Mouse (Mus musculus) cerebellum, adult 11 months (tissue): Measurements from ENCODE around the gene Srrm2.
"Not testable (repeated sequence)": the region's sequence is repeated elsewhere in the genome, so short reads cannot be mapped to it uniquely, and the experiment has no call there.

Source experiments
- DNase-seq: peaks from one replicate; pipeline ENCODE4 v3.0.0; 2022

Srrm2 gene

DNA sequence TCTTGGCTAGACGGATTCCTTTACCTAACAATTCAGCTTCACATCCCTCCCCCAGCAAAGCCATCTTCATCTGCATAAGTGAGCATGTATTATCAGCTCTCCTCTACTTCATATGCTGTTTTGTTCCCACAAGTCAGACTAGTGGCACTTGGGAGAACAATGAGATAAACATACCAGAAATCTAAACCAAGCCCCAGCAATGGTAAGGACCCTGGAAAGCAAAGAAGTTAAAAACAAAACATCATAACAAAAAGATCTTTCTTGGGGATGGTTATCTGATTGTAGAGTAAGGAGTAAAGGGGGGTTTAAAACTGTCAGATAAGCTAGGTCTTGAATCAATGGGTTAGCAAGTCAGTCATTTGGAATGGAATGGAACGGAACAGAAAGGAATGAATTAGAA lies 19.8 kb upstream of the Srrm2 start:
- DNase-seq: no peak

DNA sequence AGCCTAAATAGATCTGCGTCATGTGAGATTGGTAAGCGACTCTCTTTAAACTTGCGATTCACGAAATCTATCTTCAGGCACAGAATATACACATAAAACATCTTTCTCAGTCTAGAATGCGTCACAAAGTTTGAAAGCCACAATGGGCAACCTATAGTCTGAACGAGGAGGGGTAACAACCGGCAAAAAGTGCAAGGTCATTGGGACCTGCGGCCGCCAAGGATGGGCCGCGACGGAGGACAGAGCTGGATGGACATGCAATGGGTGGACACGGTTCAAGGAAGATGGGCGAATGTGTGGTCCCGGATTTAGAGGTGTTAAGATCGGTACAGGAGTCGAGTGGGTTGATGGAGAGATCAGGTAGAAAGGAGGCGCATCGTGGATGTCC lies 19.4 kb upstream of the Srrm2 start:
- DNase-seq: no peak

DNA sequence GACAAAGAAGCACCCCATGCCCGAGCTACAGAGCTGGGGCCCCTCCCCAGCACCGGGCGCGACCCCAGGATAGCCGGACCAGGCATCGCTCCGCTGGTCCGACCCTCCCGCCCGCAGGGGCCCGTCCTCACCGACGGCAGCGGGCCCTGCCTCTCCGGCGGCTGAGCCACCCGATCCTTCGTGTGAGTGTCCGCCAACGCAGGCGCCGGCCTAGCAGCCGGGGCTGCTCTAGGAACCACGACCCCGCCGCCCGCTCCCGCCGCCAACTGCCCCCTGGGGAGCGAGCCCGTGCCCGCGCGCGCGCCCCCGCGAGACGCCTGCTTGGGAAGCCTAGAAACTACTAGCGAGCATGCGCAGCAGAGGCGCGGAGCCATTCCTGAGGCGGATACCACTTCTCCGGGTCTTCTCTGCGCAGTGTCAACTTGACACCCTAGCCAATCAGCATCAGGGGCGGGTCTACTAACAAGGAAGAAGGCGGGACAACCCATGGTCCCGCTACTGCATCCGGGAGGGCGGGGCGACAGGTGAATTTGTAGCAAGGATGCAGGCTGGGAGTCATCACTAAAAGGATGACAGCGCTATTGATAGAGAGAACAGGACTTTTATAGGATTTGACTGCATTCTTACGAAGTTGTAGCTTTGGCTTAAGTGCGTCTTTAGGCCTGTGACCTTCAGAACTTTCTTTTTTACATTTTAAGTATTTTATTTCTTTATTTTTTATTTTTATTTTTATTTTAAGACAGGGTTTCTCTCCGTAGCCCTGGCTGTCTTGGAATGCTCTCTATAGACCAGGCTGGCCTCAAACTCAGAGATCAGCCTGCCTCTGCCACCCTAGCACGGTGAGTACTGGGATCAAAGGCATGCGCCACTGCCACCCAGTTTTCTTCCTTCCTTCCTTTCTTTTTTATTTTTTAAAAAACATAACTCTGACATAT lies 18.8 kb upstream of the Srrm2 start, which contains the start of gene Flywch1:
TSS of gene Flywch1 (minus strand) at position 319 of the 935 bp plus-strand sequence.
- peak; percentile 99 for DNase-seq

DNA sequence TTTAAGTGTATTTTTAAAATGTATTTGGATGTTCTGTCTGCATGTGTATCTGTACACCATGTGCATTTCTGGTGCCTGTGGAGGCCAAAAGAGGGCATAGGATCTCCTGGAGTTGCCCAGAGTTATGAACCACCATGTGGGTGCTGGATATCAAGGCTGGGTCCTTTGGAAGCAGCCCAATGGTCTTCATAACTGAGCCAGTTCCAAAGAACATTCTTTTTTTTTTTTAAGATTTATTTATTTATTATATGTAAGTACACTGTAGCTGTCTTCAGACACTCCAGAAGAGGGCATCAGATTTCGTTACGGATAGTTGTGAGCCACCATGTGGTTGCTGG lies 18.1 kb upstream of the Srrm2 start:
- DNase-seq: not testable (repeated sequence)

DNA sequence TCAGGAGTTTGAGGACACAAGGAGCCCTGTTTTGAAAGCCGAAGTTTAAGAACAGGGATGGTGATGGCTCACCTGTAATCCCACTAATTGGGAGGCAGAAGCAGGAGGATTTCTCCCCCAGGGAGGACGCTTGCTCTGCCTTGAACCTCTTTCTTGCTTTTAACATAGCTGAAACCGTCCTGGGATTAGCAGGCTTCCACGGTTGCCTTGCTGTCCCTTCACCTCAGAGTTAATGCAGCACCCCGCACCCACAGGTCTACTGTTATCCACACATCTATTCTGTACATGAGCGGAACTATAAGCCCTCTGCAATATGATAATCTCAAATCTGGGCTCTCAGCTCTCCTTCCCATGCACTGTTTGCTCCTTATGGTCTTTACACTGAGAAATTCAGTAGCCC lies 16.7 kb upstream of the Srrm2 start:
- no peak for DNase-seq

DNA sequence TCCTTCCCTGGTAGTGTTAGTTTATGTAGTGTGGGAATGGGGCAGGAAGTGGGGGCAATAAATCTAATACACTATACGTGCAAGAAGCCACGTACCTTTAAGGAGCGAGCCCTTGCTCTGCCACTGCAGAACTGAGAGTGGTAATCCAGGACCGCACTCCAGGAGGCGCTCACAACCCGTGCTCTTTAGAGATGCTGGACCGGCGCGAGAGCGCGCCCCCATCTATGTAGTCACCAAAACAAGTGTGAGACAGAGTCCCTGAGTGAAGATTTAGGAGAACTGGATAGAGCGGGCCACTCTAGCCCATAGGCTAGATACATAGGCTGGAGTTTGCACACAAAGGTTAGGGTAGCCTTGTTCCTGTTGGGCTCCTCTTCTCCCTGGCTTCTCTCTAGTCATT lies 16.2 kb upstream of the Srrm2 start:
- peak; percentile 76 for DNase-seq

DNA sequence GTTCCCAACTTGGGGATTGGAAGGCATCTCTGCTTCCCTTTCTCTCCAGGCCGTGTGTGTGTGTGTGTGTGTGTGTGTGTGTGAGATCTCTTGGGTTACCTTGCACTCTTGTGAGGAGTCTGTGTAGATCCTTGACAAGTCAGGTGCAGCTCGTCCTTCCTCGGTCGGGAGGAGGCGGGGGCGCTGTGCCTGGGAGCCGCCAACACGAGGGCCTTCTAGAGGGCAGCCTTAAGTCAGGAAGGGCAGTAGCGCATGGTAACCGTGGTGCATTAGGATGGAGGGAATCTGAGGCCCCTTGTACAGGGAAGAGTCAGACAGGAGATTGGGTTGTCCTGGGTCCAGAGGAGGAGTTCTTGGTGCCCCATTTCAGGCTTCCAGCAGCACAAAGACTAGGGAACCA lies 14.1 kb upstream of the Srrm2 start:
- no peak for DNase-seq

DNA sequence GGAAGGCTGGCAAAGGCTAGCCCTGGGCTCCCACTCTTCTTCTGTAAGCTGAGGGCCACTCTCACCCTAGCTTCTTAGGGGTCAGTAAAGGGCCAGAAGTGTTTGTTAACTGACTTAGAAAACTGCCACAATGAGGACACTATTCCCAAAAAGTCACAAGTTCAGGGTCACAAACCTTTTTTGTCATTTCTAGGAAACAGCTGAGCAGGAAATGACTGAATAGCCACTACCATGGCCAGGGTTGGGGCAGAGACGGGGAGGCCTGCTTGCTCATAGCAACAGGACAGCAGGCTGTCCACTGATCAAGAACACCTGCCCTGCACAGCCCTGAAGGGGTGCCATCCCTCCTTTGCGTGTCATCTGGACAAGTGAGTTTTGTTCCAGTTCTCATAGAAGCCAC lies 13.2 kb upstream of the Srrm2 start:
- no peak for DNase-seq

DNA sequence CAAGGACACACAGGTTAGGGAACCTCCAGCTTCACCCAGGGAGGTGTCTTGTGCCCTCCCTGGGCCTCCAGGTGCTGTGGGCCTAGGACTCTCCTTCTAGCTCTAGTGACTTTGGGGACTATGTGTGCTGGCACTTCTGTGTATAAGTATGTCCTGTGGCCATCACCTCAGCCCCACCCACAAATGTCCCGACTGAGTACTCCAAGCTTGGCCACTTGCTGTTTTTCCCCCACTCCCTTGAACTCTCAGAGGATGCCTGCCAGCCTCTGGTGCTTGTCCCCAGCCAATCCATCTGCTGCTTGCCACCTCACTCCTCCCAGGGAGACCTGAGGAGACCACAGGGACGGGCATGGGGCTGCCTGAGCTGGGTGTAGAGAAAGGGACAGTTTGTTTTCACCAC lies 11.9 kb upstream of the Srrm2 start:
- DNase-seq: no peak

DNA sequence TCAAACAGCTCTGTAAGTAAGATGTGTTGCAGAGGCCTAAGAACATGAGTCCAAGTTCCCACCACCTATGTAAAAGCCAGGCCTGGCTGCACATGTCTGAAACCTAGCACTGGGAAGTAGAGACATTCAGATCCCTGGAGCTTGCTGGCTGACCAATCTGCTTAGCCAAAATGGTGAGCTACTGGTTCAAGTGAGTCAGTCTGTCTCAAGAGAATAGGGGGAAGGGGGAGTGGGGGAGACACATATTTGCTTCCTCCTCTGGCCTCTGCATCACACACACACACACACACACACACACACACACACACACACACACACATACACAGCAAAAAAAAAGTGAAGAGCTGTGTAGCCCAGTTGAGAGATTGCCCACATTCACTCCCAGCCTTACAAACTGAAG lies 7.0 kb upstream of the Srrm2 start:
- DNase-seq: no peak

DNA sequence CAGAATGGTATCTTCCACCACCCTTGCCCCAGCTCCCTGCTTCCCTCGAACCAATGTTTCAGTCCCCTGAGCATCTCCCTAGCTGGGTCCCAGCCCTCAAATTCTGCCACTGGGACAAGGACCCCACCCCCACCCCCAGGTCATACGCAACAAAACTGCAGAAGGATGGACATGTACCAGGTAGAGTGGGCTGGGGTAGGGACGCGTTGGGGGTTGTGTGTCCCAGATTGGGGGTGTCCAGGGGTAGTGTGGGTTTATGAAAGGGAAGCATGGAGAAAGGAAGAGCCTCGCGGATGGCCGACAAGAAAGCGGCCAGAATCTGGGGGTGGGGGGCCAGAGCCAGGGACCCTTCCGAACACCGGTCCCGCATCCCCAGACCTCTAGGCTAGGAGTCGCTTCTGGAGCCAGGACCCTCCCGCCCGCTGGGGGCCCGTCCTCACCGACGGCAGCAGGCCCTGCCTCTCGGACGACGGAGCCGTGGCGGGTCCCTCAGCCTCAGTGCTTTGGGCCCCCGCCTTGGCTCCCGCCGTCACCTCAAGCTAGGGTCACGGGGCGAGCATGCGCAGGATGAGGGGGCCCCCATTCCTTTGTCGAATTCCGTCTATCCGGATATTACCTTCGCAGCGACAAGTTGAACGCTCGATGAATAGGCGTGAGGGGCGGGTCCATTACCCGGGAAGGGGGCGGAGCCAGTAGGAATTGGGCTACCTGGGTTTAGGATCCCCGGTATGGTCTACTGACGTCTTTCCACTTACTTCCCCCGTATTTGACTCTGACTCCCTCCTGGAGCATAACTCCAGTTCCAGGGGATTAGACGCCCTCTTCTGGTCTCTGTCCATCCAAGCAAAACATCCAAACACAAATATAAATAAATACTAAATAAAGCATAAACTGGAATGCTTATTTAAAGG lies 4.5 kb upstream of the Srrm2 start, which contains the start of gene Flywch2:
TSS of gene Flywch2 (minus strand) at position 521 of the 911 bp plus-strand sequence.
- peak; percentile 95 for DNase-seq

DNA sequence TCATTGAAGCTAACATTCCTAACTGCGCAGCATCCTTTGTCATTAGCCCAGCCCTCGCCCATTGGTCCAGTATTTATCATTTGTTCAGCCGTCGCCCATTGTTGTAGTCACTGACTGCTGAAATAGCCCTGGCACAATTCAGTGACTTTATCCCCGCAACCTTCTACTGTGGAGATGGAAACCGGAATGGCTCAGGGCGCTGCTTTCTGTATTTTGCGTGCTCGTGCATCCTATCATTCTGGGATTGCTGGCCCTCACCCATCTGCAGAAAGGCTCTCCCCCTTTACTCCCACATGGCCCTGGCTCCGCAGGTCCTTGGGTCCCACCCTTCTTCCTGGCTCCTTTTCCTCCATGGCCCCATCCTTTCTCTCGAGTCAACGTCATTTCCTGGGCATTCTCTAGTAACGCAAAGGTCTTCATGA lies 3.8 kb upstream of the Srrm2 start:
- DNase-seq: peak; percentile 60

DNA sequence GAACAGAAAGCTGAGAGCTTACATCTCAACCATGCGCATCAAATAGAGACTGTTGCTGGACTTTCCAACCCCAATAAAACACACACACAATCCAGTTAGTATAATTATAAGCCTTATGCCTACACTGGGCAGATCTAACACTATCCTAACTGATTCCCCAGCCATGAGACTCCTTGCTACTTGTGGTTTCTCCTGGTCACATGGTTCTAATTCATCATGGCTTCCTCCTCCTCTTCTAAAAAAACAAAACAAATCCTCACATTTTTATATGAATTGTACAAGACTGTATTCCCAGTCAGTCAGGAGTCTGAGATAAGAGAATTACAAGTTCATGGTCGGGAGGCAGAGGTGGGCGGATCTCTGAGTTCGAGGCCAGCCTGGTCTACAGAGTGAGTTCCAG lies 1.4 kb upstream of the Srrm2 start:
- no peak for DNase-seq

DNA sequence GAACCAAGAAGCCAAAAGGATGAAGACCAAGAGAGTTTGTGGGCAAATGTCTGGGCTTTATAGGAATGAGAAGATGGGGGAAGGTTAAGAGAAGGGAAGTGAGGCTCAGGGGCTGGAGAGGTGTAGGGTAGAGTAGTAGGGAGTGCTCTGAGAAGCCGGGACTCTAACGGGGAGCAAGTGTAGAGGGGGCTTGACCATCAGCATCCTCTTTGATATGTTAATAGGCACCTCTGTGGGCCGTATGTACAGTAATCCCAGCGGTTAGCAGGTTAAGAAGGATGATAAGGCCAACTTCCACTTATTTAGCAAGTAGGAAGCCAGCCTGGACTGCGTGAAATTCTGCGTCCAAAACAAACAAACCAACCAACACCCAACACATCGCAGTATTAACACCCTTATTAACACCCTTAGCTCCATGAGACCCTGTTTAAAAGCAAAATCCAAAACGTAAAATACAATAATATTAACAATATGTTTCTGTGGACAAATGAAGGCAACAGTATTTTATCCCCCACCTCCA lies 523 bp upstream of the Srrm2 start:
- no peak for DNase-seq

DNA sequence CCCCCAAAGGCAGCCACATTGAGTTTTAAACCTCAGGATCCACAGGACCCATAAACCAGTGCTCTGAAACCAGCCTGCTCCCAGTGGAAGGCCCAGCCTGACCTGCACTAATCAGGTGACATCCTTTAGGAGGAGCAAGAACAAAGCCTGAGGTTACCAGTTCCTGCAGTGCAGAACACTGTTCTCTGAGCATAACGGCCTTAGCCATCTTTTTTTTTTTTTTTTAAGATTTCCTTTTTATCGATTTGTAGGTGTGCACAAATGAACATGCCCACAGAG lies 686 bp downstream of the Srrm2 start:
- DNase-seq: no peak

DNA sequence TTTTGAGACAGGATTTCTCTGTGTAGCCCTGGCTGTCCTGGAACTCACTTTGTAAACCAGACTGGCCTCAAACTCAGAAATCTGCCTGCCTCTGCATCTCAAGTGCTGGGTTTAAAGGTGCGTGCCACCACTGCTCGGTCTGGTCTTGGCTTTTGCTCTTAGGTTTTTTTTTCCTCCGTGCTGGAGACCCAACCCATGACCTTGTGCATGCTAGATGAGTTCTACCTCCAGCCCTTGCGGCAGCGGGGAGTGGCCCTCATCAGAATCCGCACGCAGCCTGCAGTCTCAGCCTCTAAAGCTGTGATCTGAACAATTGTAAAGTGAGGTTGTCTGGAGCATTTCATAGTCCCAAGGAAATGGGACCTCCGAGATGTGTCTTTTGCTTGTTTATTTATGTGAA lies 5.0 kb downstream of the Srrm2 start:
- DNase-seq: no peak

DNA sequence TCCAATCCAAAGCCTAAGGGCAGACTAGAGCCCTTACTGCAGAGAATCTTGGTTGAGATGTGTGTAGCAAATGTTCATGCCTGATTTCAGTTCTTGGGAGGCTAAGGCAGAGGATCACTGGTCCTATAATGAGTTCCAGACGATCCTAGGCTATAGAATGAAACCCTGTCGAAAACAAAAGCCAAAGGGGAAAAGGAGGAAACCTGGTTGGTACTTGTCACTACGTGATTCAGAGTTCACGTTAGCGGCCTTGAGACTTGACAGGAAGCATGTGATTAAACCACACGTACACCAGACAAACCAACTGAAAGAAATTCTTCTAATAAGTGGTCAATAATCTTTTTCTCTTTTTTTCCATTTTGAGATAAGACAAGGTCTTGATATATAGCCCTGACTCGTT lies 7.0 kb downstream of the Srrm2 start:
- DNase-seq: no peak

DNA sequence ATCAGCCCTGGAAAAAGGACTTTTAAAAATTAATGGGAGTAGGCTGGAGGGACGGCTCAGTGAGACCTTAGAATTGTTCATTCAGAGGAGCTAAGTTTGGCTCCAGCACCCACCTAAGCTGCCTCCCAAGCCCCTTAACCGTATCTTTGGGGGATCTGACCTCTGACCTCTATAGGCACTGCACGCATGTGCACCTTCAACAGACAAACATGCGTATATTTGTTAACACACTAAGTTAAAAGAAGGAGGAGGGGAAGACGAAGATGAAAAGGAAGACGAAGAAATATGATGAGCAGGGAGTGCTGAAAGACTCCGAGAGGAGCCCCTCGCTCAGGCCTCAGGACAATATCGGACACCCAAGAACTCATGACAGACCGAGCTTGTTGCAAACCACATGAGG lies 11.3 kb downstream of the Srrm2 start:
- no peak for DNase-seq

DNA sequence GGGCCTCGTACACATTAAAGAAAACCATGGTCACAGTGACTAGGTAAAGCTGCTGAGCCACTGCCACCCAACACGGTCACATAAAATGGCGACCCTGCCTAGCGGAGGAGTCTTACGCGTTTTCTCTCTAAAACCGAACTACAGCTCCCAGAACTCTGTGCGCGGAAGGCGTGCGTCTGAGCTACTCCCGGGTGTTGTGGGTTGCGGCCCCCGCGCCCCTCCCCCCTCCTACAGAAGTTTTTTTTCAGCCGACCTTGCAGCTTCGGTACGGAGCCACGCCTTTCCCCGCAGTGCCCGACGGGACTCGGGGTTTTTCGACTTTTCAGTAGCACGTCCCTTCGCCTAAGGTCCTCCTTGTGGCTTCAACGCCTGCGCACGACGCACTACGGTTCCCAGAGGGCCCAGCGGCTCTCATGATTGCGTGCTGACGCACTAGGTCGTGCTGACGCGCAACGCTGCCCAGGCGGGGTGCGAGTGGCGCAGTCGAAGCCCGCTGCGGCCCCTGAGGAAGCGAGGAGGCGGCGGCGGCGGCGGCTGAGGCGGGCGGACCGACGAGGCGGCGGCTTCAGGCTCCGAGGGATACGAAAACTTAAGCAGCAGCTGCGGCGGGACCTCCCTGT lies 12.5 kb downstream of the Srrm2 start:
- DNase-seq: peak; percentile 98

DNA sequence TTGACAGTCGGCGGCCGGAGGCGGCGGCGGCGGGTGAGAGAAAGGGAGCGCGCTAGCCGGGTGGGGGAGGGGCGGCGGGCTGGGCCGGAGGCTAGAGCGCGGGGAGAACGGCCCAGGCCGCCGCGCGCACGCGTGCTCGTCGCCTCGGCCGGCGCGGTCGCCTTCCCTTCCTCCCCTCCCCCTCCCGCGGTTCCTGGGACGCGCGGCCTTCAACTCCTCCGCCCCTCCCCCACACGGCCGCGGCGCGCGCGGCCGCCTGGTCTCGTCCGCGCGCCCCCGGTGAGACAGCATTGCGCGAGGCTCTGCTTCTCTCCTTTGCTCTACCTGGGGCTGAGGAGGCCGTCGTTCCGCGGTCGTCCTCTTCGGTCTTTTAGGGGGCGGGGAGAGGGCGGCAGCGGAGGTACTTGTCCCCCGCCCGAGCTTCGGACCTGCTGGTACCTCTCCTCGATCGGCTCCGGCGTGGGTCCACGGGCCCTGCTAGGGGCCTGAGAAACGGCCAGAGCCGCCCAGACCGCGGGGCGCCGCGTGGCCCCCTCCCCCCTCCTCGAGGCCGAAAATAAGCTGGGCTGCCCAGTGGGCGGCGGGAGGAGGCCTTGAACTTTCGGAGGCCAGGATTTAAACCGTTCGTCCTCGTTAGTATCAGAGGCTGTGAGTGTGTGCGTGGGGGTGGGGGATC lies 13.2 kb downstream of the Srrm2 start:
- DNase-seq: peak; percentile 69

DNA sequence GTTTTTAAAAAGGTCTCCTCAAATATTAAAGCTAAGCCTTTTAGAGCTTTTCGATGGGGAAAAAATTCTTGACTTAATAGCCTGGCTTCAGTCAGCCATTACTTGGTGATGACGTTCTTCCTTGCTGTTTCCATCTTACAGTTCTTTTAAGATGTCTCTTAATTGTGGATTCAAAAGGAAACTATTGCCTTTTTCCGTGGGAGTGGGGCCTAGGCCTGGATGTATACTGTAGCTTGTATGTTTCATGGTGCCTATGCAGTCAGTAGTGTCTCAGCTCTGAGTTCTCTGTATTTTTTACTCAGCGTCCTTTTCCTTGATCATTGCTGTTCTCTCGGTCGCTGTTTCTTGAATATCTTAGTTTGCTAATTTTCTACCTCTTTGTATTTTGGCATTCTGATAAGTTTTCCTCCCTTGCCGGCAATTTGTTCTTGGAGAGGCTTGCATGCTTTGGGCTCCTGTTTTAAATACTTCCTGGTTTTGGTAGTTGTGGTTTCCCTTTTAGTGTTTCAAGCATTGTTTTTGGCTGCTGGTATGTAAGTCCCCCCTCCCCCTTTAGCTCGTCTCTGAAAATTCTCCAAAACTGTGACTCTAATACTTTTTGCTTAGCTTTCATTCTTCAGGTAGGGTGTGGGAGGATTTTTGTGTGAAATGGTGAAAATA lies 14.2 kb downstream of the Srrm2 start:
- no peak for DNase-seq

DNA sequence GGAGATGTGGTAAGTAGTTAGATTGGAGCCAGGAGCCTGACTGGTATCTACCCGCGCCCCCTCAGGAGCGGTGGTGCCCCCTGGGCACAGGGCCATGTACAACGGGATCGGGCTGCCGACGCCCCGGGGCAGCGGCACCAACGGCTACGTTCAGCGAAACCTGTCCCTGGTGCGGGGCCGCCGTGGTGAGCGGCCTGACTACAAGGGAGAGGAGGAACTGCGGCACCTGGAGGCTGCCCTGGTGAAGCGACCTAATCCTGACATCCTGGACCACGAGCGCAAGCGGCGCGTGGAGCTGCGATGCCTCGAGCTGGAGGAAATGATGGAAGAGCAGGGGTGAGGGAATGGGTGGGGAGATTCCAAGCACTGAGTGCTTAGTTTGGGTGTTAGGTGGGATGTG lies 16.5 kb downstream of the Srrm2 start:
- DNase-seq: peak; percentile 58
